Mouse (Mus musculus) cerebellum, adult 9-10 months (tissue): ENCODE measurements around the gene Gm15128.
"Not testable (repeated sequence)": the region's sequence is repeated elsewhere in the genome, so short reads cannot be mapped to it uniquely, and the experiment has no call there.

Experiments
- DNase-seq: peaks from one replicate; pipeline ENCODE4 v3.0.0; 2022

Gene Gm15128

DNA sequence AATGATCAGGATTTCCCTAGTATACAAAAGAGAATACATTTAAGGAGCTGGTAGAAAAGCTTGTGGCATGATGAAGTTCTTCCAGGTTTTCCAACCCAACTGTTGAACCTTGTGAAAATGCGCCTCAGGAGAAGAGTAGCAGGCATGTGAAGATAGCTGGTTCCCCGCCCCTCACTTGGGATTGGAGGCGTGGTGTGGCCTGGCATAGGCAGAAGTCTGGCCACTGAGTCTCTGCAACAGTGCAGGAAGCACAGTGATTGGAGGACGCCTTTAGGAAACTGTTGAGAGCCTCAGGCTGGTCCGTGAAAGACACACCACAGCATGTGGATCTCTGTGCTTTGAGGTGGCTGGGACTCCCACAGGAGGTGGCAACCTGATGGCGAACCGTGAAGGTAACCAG is at the start of gene Gm15128:
Gm15128 (plus strand) TSS at position 301 of the 400 bp plus-strand sequence.
- not testable (repeated sequence) for DNase-seq
